Mouse (Mus musculus) liver, embryonic 14.5 days (tissue): Measurements from ENCODE around the gene Ifngr1.

Experiments used
- CTCF ChIP-seq: IDR thresholded peaks from 2 replicates; pipeline ENCODE4 v1.5.1; 2016; ENCODE audit warnings: antibody characterized with exemption, low read depth, control low read depth
- EP300 ChIP-seq: IDR thresholded peaks from 2 replicates; pipeline ENCODE4 v1.6.1; 2016; ENCODE audit warnings: antibody characterized with exemption, low read depth

- TF ChIP-seq CTCF (no peak), EP300 (no peak)
Observed at GRCm38 (mm10) chr10:19593296-19593695, 1.5 kb downstream of the Ifngr1 start.
